Mouse (Mus musculus) hindbrain, embryonic 11.5 days (tissue): ENCODE measurements around the gene Gjb3. TPM values are rescaled to one million over a fixed set of nuclear protein-coding genes. Genes with fewer than 3 reads are reported as not detected.

Experiments used
- ATAC-seq: fragments of 200-750 bp; cut with Nextera tagmentation; 2 replicates; pipeline ENCODE4 v1.8.0; 2017; ENCODE audit warnings: mild to moderate bottlenecking, moderate TSS enrichment, moderate library complexity; ENCODE audit not compliant: low FRiP score
- DNase-seq: peaks from one replicate; pipeline ENCODE4 v3.0.0-alpha.2; 2015; ENCODE audit warnings: low spot score
- H3K27ac ChIP-seq: fragments of 300-500 bp; sonication (generic); 2 replicates; pipeline ENCODE4 v1.5.1; 2014; ENCODE audit warnings: mild to moderate bottlenecking, low read depth, low read length
- H3K27me3 ChIP-seq: fragments of 300-500 bp; sonication (generic); 2 replicates; pipeline ENCODE4 v1.6.1; 2014; ENCODE audit warnings: mild to moderate bottlenecking, low read length, moderate library complexity, mixed read lengths; ENCODE audit not compliant: control insufficient read depth, insufficient read depth
- H3K36me3 ChIP-seq: fragments of 300-500 bp; sonication (generic); 2 replicates; pipeline ENCODE4 v1.6.1; 2014; ENCODE audit warnings: mild to moderate bottlenecking, low read length, moderate library complexity, mixed read lengths; ENCODE audit not compliant: control insufficient read depth, insufficient read depth
- H3K4me1 ChIP-seq: fragments of 300-500 bp; sonication (generic); replicated peaks from 2 replicates; pipeline ENCODE4 v1.6.1; 2014; ENCODE audit warnings: low read length, mixed read lengths; ENCODE audit not compliant: control insufficient read depth, insufficient read depth
- H3K4me2 ChIP-seq: fragments of 300-500 bp; sonication (generic); replicated peaks from 2 replicates; pipeline ENCODE4 v1.6.1; 2014; ENCODE audit warnings: mild to moderate bottlenecking, low read depth, low read length
- H3K4me3 ChIP-seq: fragments of 300-500 bp; sonication (generic); 2 replicates; pipeline ENCODE4 v1.5.1; 2014; ENCODE audit warnings: low read depth, low read length
- H3K9ac ChIP-seq: fragments of 300-500 bp; sonication (generic); 2 replicates; pipeline ENCODE4 v1.6.1; 2014; ENCODE audit warnings: low read depth, low read length
- H3K9me3 ChIP-seq: fragments of 300-500 bp; sonication (generic); 2 replicates; pipeline ENCODE4 v1.6.1; 2016; ENCODE audit warnings: low read length; ENCODE audit not compliant: control insufficient read depth
- WGBS: fragments of 180-500 bp; shearing (Covaris S2); extraction: QIAGEN DNeasy Blood & Tissue Kit; methylation state at CpG from one replicate; pipeline ENCODE4 v1.1.7; 2014; 5-methylcytosine and 5-hydroxymethylcytosine counted together
- polyA plus RNA-seq: library from polyadenylated mRNA; unstranded; fragments of >200 nt; fragmentation: Nextera tagmentation; extraction: Ambion mirVana; gene quantifications from 2 replicates; pipeline ENCODE4 v1.2.1, GENCODE M21; 2014

Gene Gjb3
- polyA plus RNA-seq, 1 experiment from 2014 or later = 1.7 TPM

DNA sequence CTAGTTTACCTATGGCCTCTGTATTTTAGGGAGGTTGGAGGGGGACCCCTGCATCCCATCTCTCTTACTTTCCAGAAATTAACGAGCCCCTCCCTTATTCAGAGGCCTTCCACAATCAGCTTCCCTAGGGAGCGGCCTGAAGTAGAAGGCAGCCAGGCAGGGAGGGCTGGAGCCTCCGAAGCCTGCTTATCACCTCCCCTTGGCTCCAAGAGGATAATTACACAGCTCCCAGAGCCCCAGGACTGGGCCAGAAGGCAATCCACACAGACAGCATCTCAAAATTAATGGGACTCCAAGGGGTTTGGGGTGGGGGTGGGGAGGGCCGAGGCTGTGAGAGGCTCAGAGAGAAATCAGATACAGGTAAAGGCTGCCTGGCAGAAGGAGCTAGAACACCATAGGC is 35.2 kb upstream of the Gjb3 start:
- ATAC-seq = peak; percentile 61; the same call in 1 of the 2 replicates
- peak overlapping the region; percentile 67 for H3K27ac ChIP-seq

DNA sequence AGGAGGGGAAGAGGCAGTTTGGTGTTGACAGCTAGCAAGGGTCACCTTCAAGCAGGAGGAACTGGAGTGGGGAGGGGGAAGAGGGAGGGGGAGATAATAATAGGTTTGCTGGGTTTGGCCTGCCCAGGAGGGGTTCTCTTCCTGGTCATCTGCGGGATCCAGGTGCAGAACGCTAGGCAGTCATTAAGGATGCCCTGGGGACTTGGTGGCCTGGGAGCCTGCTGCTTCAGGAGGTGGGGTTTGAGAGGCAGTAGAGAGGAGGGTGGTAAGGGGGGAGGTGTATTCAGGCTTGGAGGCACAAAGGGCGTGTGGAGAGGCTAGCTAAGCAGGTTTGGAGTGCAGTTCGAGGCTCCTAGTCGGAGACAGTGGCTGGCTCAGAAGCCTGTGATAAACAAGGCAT is 34.8 kb upstream of the Gjb3 start:
- Histone ChIP-seq H3K9ac (no peak overlapping the region), H3K4me2 (no peak overlapping the region), H3K27me3 (no peaks in the 10 kb centered on the region; the same call in 1 of the 2 replicates), H3K27ac (peak overlapping the region; percentile 67), H3K9me3 (no peaks in the 10 kb centered on the region), H3K4me3 (no peak overlapping the region), H3K36me3 (no peaks in the 10 kb centered on the region), H3K4me1 (no peaks in the 10 kb centered on the region; the same call in 1 of the 2 replicates)
- WGBS = 20% methylated on average over 5 of the region's 5 CpGs
- peak; percentile 64 for ATAC-seq
- peak; percentile 29 for DNase-seq

More for the DNA sequence above, 35.2 kb upstream of the Gjb3 start:
- 17% methylated on average over 4 of the region's 4 CpGs for WGBS
- Histone ChIP-seq H3K9me3 (no peaks in the 10 kb centered on the region), H3K27me3 (no peaks in the 10 kb centered on the region; the same call in 1 of the 2 replicates), H3K36me3 (no peaks in the 10 kb centered on the region), H3K4me3 (no peak overlapping the region), H3K4me1 (no peaks in the 10 kb centered on the region; the same call in 1 of the 2 replicates), H3K4me2 (no peak overlapping the region), H3K9ac (no peak overlapping the region)
- peak; percentile 39 for DNase-seq

DNA sequence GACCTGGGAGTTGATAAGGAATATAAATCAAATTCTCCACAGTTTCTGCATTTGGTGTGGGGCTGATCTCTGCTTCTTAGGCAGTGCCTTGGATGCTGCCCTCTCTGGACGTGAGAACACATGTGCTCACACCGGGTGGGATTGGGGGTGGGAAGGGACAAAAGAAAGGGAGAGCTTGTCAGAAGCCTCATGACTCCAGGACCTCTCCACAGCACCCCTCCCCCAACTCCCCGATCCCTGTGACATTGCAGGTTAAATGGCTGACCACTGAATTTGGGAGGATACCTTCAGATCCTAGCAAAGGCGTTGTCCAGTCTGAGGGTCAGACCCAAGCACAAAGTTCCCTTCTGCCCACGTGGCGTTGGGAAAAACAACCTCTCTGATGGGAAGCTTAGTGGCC is 33.8 kb upstream of the Gjb3 start:
- DNase-seq (no peak), ATAC-seq (no peak)
- Histone ChIP-seq H3K4me1 (no peaks in the 10 kb centered on the region; the same call in 1 of the 2 replicates), H3K36me3 (no peaks in the 10 kb centered on the region), H3K9ac (no peak overlapping the region), H3K4me3 (no peak overlapping the region), H3K4me2 (no peak overlapping the region), H3K9me3 (no peaks in the 10 kb centered on the region), H3K27me3 (no peaks in the 10 kb centered on the region; the same call in 1 of the 2 replicates), H3K27ac (no peak overlapping the region)
- 65% methylated on average over 6 of the region's 6 CpGs for WGBS

DNA sequence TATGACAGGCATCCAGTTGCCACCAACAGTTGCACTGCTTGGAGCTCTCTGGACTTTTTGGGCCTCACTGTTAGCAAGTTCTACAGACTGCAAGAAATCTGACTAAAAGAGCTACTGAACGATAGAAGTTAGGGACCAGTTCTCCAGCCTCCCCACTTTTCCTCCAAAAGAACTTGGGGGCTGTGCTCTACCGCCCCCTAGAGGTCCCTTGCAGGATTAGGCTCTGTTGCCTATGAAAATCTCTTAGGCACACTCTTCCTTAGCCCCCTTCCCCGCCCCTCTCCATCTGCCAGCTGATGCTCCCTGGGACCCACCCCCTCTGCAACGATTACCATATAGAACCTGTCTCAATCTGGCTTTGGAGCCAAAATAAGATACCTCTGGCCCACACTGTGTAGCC is 32.7 kb upstream of the Gjb3 start:
- Histone ChIP-seq H3K4me2 (no peak overlapping the region), H3K4me1 (no peaks in the 10 kb centered on the region; the same call in 1 of the 2 replicates), H3K9me3 (no peaks in the 10 kb centered on the region), H3K9ac (no peak overlapping the region), H3K27ac (no peak overlapping the region), H3K36me3 (no peaks in the 10 kb centered on the region), H3K4me3 (no peak overlapping the region), H3K27me3 (peaks cover 2% of the 10 kb centered on the region; the same call in 1 of the 2 replicates)
- WGBS = 54% methylated on average over 4 of the region's 4 CpGs
- DNase-seq (peak; percentile 26), ATAC-seq (no peak)

DNA sequence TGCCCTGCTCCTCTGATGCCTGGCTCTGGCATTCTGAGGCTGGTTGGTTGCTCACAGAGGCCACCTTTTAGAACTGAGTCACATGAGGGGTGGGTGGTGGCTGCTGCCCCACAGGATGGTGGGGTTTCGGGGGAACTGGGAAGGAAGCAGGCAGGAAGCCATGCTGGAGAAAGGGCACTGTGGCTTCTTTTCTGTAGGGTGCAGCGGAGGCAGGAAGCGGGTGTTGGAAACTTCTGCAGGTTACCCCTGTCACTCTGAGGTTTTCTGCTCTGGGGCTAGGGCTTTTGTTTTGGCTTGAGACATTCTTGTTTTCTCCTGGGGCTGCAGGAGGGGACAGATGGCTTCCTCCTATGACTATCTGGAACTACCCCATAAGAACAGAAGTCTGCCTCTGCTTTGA is 31.9 kb upstream of the Gjb3 start:
- H3K36me3 ChIP-seq = no peaks in the 10 kb centered on the region
- H3K27me3 ChIP-seq = peaks cover 2% of the 10 kb centered on the region; the same call in 1 of the 2 replicates
- no peak overlapping the region for H3K4me2 ChIP-seq
- H3K9me3 ChIP-seq = no peaks in the 10 kb centered on the region
- H3K9ac ChIP-seq = no peak overlapping the region
- H3K27ac ChIP-seq = no peak overlapping the region
- no peak for DNase-seq
- H3K4me1 ChIP-seq = peaks cover 2% of the 10 kb centered on the region; the same call in 1 of the 2 replicates
- 92% methylated on average over 3 of the region's 3 CpGs for WGBS
- no peak for ATAC-seq
- H3K4me3 ChIP-seq = no peak overlapping the region

DNA sequence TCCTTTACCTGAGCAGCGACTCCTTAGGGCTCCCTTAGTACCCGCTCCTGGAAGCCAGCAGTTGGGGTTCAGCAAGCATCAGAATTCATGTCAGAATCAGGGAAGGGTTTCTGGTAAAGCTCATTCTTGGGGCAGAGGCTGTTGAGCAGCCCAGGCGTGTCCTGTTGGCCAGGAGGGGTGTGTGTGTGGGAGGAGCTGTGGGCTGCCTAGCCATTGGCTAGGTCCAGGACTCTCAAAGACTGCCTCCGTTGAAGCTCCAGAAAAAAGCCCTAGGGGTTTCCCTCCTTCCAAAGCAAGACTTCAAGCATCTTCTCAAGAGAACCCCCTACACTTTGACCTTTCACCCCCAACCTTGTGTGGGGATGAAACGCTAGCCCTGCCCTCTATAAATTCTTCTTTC is 27.4 kb upstream of the Gjb3 start, which contains the start of gene Gjb5:
Gene Gjb5, minus strand, starts transcription at position 164 of the 400 bp plus-strand sequence.
- 24% methylated on average over 5 of the region's 5 CpGs for WGBS
- Histone ChIP-seq H3K27me3 (peaks cover 2% of the 10 kb centered on the region; the same call in 1 of the 2 replicates), H3K9ac (no peak within 1 kb of the TSS), H3K4me2 (no peak within 1 kb of the TSS), H3K4me3 (no peak within 1 kb of the TSS), H3K4me1 (0 out of 2 replicates have a peak, but pooled peaks cover 2% of the 10 kb centered on the region), H3K27ac (no peak within 1 kb of the TSS), H3K9me3 (no peaks in the 10 kb centered on the region), H3K36me3 (no peaks in the 10 kb centered on the region)
- ATAC-seq (no peak), DNase-seq (no peak)

DNA sequence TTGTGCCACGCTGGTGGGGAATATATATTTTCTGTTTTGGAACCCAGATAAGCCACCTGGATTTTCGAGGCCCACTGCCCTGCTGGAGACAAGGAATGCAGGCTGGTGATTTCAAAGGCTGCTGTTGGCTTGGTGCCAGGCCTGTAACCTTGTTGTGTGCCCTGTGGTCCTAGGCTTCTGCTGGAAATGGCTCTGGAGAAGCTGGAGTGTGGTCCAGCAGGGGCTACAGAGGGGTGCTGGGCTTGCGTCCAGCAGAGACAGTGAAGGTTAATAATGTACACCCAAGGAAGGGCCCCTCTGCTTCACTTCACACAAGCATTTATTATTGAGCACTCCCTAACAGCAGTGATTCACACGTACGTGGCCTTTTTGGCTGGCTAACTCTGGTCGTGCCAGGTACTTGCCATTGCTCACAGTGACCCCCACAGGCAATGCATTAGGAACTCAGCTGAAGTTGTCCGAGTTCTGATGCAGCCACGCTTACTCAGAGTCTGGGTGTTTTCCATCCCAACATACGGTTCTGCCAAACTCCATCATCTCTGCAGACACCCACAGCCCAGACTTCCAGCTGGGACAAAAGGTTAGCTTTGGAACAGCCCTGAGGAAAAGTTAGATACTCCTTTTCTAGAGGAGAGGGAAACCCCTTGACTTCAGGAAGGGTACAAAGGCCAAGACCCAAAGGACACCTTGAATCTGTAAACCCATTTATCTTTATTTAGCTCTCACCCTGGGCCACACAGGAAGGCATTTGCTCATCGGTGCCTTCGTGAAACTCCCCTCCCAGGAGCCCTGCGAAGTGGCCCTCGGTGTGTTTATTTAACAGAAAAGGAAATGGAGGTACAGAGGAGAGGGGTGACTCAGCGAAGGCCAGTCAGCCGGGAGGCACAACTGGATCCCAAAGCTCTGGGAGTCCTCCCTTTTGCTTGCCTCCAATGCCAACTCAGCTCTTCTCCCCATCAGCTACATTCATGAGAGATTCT is 24.2 kb upstream of the Gjb3 start:
- ATAC-seq = no peak
- H3K4me3 ChIP-seq = no peak overlapping the region
- DNase-seq = no peak
- WGBS = 81% methylated on average over 15 of the region's 15 CpGs
- no peak overlapping the region for H3K9ac ChIP-seq
- no peak overlapping the region for H3K27ac ChIP-seq
- H3K36me3 ChIP-seq = no peaks in the 10 kb centered on the region
- H3K4me2 ChIP-seq = no peak overlapping the region
- peaks cover 2% of the 10 kb centered on the region; the same call in 1 of the 2 replicates for H3K27me3 ChIP-seq
- no peaks in the 10 kb centered on the region for H3K9me3 ChIP-seq
- H3K4me1 ChIP-seq = 0 out of 2 replicates have a peak, but pooled peaks cover 2% of the 10 kb centered on the region

DNA sequence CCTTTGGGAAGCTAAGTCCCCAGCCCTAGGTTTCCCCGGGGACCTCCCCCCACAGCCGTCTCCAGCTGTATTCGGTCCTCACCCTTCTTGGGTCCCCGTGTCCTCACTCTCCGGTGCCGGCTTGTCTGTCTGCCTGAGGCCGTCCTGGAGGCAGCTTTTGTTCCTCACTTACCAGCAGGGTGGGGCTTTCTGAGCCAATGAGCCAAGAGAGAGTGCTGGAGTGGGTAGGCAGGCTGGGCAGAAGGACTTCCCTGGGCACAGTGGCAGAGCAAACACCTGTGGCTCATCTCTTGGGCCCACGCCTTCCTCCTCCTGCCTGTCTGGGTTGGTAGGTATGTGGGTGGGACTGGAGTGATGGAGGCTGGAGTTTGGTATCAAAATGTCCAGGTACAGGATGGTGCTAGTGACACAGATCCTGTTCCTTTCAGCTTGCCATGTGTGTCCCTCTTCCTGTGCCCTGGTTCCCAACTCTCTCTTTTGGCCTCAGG is 23.4 kb upstream of the Gjb3 start, which contains the start of gene Gjb4:
Gene Gjb4, minus strand, starts transcription at position 131 of the 488 bp plus-strand sequence.
- ATAC-seq (no peak), DNase-seq (no peak)
- Histone ChIP-seq H3K9me3 (no peaks in the 10 kb centered on the region), H3K4me2 (no peak within 1 kb of the TSS), H3K9ac (no peak within 1 kb of the TSS), H3K27me3 (no peaks in the 10 kb centered on the region), H3K4me3 (no peak within 1 kb of the TSS), H3K4me1 (0 out of 2 replicates have a peak, but pooled peaks cover 2% of the 10 kb centered on the region), H3K27ac (no peak within 1 kb of the TSS), H3K36me3 (no peaks in the 10 kb centered on the region)
- 50% methylated on average over 8 of the region's 8 CpGs for WGBS
